Mouse (Mus musculus): ENCODE data around the gene Vangl2.
"Not testable (repeated sequence)": the region's sequence is repeated elsewhere in the genome, so short reads cannot be mapped to it uniquely, and the experiment has no call there.

Vangl2 gene

GRCm38 (mm10) chr1:172000641-172001040, 27.6 kb downstream of the Vangl2 start:
- peak; percentile 73 to 89 for DNase-seq

GRCm38 (mm10) chr1:171998820-171999597, 29.2 kb downstream of the Vangl2 start:
- no peak for DNase-seq

GRCm38 (mm10) chr1:171996701-171997100, 31.5 kb downstream of the Vangl2 start:
- DNase-seq, result no peak

GRCm38 (mm10) chr1:171994918-171995715, 33.1 kb downstream of the Vangl2 start:
- no peak for DNase-seq

- DNase-seq, result no peak
These were observed 33.7 kb downstream of the Vangl2 start for GRCm38 (mm10) chr1:171994501-171994900.

- DNase-seq, result no peak
These were observed 35.2 kb downstream of the Vangl2 start for GRCm38 (mm10) chr1:171992901-171993530.

GRCm38 (mm10) chr1:171991883-171992282, 36.4 kb downstream of the Vangl2 start:
- no peak for DNase-seq

- no peak for DNase-seq
These were observed 44.1 kb downstream of the Vangl2 start for GRCm38 (mm10) chr1:171984121-171984520.

GRCm38 (mm10) chr1:171983372-171984001, 44.8 kb downstream of the Vangl2 start:
- DNase-seq, result no peak

- DNase-seq, result no peak
These were observed 45.5 kb downstream of the Vangl2 start for GRCm38 (mm10) chr1:171982740-171983139.

- DNase-seq, result no peak
These were observed 46.1 kb downstream of the Vangl2 start for GRCm38 (mm10) chr1:171982170-171982569.

GRCm38 (mm10) chr1:171979969-171980730, 48.1 kb downstream of the Vangl2 start:
- no peak for DNase-seq

- DNase-seq, result no peak
These were observed 50.4 kb downstream of the Vangl2 start for GRCm38 (mm10) chr1:171977891-171978290.

- DNase-seq, result no peak
These were observed 51.3 kb downstream of the Vangl2 start for GRCm38 (mm10) chr1:171976826-171977539.

- no peak for DNase-seq
These were observed 52.4 kb downstream of the Vangl2 start for GRCm38 (mm10) chr1:171975831-171976230.

GRCm38 (mm10) chr1:171975377-171975776, 52.9 kb downstream of the Vangl2 start:
- DNase-seq, result no peak

GRCm38 (mm10) chr1:171974361-171974760, 53.9 kb downstream of the Vangl2 start:
- DNase-seq, result not testable (repeated sequence)

- DNase-seq, result no peak
These were observed 57.2 kb downstream of the Vangl2 start for GRCm38 (mm10) chr1:171970854-171971586.

- no peak for DNase-seq
These were observed 59.0 kb downstream of the Vangl2 start for GRCm38 (mm10) chr1:171969221-171969620.

GRCm38 (mm10) chr1:171966054-171966790, 62.0 kb downstream of the Vangl2 start:
- no peak for DNase-seq

Measured in spleen, adult 18-20 months (tissue).